Mouse (Mus musculus) 416B (cell line): ENCODE measurements at regions not wholly inside any gene's neighbourhood (a gene's known extent, or its start where the extent isn't known, plus 50 kb on each side); places are given as distances from the start of the nearest gene placed in this dataset.
"Not testable (repeated sequence)": the region's sequence is repeated elsewhere in the genome, so short reads cannot be mapped to it uniquely, and the experiment has no call there.

Source experiments
- DNase-seq: peaks from one replicate; pipeline ENCODE4 v3.0.0; 2011; ENCODE audit warnings: low read depth

GRCm38 (mm10) chr4:7422787-7423186 is 816.1 kb downstream of the Car8 start:
- no peak for DNase-seq

GRCm38 (mm10) chr4:7414301-7414700 is 824.5 kb downstream of the Car8 start:
- DNase-seq = no peak

- DNase-seq = no peak
These were observed 846.1 kb downstream of the Car8 start for GRCm38 (mm10) chr4:7392696-7393095.

GRCm38 (mm10) chr4:7391596-7391995 is 847.2 kb downstream of the Car8 start:
- no peak for DNase-seq

GRCm38 (mm10) chr4:7385069-7385468 is 853.8 kb downstream of the Car8 start:
- DNase-seq = peak; percentile 28

GRCm38 (mm10) chr4:7379996-7380395 is 858.8 kb downstream of the Car8 start:
- no peak for DNase-seq

- peak; percentile 50 for DNase-seq
These were observed 874.4 kb downstream of the Car8 start for GRCm38 (mm10) chr4:7364238-7365040.

- peak; percentile 15 for DNase-seq
These were observed 875.3 kb downstream of the Car8 start for GRCm38 (mm10) chr4:7363508-7363907.

- DNase-seq = no peak
These were observed 882.6 kb downstream of the Car8 start for GRCm38 (mm10) chr4:7356202-7356601.

- DNase-seq = peak; percentile 54
These were observed 891.5 kb downstream of the Car8 start for GRCm38 (mm10) chr4:7347317-7347716.

- DNase-seq = peak; percentile 54
These were observed 897.7 kb downstream of the Car8 start for GRCm38 (mm10) chr4:7341159-7341558.

- peak; percentile 77 for DNase-seq
These were observed 924.6 kb downstream of the Car8 start for GRCm38 (mm10) chr4:7314261-7314660.

- DNase-seq = peak; percentile 18
These were observed 925.6 kb downstream of the Car8 start for GRCm38 (mm10) chr4:7313219-7313618.

- no peak for DNase-seq
These were observed 926.7 kb downstream of the Car8 start for GRCm38 (mm10) chr4:7312160-7312559.

- DNase-seq = no peak
These were observed 969.8 kb downstream of the Car8 start for GRCm38 (mm10) chr4:7269047-7269446.

- DNase-seq = no peak
These were observed 982.4 kb downstream of the Car8 start for GRCm38 (mm10) chr4:7256486-7256885.

GRCm38 (mm10) chr4:7253616-7254015 is 985.2 kb downstream of the Car8 start:
- DNase-seq = no peak

- DNase-seq = no peak
These were observed 987.2 kb downstream of the Car8 start for GRCm38 (mm10) chr4:7251641-7252040.

GRCm38 (mm10) chr4:7247816-7248215 is 991.0 kb downstream of the Car8 start:
- no peak for DNase-seq

GRCm38 (mm10) chr4:7247244-7247643 is 991.6 kb downstream of the Car8 start:
- no peak for DNase-seq

- DNase-seq = no peak
These were observed 992.0 kb downstream of the Car8 start for GRCm38 (mm10) chr4:7246828-7247227.

- peak; percentile 57 for DNase-seq
These were observed 993.2 kb downstream of the Car8 start for GRCm38 (mm10) chr4:7245653-7246052.

- DNase-seq = peak; percentile 98
These were observed 1001.0 kb downstream of the Car8 start for GRCm38 (mm10) chr4:7237848-7238247.

- DNase-seq = not testable (repeated sequence)
These were observed 1004.3 kb downstream of the Car8 start for GRCm38 (mm10) chr4:7234537-7234936.
